Mouse (Mus musculus): ENCODE measurements around the gene Lingo1.

The Lingo1 gene

DNA sequence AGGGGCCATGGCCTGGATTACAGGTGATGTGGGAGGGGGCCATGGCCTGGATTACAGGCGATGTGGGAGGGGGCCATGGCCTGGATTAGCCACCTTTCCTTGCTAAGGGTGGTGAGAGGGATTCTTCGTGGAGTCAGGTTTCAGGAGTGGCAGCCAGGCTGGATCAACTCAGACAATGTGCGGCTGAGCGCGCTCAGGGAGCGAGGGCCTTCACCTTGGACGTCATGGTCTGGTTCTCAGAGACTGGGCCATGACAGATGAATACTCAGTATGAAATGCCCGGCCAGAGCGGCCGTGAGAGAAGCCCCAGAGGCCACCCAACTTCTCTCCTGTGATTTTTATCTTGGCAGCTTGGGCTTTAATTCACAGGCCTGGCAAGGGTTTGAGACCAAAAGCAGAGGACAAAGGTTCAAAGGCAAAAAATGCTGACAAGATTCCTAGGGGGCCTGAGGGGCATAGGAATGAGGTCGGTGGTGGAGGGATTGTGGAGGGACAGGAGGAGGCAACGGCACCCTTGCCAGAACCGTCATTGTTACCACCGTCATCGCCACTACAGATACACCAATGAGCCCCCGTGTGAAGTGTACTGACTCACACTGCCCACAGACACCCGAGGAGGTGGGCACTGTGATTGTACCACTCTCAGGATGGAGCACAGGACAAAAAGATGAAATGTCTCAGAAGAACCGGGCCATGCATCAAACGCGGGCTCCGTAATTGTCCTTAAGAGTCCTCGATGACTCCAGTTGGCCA is 117.2 kb downstream of the Lingo1 start:
- DNase-seq (ENCODE audit: low read depth, low spot score) = no peak

DNA sequence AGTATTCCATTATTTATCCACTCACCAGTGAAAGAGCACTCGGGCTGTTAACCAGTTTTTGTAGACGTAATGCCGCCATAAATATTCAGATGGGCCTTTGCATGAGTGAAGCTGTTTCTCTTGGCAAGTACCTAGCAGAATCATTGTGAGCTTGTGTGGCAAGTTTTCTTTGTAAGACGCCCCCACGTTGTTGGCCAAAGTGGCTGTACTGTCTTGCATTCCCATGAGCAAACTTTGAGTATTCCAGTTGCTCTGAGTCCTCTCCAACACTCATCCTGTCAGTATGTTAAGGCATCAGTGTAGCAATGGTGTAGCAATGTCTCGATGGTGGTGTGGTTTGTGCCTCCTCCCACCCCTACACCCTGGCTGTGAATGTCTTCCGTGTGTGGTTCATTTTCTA is 120.6 kb downstream of the Lingo1 start:
- no peak for DNase-seq (ENCODE audit: low read depth, low spot score)

DNA sequence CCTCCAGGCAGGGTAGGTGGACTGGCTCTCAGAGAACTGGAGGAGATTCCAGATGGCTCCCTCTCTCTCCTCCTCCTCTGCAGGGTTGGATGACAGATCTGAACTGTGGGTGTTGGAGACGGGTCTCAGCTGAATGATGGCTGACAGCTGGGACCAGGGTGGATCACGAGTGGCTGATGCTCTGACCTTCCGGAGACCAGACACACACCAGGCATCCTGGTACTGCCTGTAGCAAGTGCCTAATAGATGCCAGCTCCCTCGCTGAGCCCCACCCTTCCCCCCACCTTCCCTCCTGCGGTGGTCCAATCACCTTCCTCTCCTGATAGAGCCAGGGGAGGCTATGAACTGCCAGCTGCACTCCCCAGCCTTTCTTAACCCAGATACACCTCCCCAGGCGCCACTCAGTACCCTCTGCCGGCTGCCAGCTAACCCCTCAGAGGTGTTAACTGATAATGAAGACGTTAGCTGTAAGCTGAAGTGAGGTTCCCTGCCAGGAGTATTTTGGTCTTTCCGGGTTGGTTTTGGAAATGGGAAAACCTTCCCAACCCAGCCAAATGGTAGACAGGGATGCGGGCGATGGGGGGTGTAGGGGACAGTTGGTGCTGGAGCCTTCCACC is 126.6 kb downstream of the Lingo1 start:
- DNase-seq (ENCODE audit: low read depth, low spot score) = no peak

DNA sequence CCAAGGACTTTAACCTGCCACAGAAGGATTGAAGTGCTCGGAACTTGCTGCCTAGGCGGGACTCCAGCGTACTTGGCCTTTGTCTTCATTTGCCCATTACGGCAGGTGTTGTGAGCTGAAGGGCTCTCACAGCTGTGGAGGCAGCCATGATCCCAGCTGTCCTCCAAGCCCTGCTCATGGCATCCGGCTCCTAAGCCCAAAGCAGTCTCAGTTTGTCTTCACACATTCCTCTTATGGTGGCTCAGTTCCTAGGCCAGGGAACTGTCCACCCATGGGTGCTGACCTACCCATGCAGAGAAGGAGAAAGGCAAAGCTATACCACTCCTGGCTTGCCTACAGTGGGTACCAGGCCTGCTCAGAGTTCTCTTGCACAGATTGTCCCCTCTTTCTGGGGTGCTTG is 132.1 kb downstream of the Lingo1 start:
- DNase-seq (ENCODE audit: low read depth, low spot score) = peak; percentile 4

GRCm38 (mm10) chr9:56662946-56663345 is 133.3 kb downstream of the Lingo1 start:
- no peak for DNase-seq (ENCODE audit: low read depth, low spot score)

- no peak for DNase-seq (ENCODE audit: low read depth, low spot score)
These were observed 133.9 kb downstream of the Lingo1 start for GRCm38 (mm10) chr9:56662405-56662804.

DNA sequence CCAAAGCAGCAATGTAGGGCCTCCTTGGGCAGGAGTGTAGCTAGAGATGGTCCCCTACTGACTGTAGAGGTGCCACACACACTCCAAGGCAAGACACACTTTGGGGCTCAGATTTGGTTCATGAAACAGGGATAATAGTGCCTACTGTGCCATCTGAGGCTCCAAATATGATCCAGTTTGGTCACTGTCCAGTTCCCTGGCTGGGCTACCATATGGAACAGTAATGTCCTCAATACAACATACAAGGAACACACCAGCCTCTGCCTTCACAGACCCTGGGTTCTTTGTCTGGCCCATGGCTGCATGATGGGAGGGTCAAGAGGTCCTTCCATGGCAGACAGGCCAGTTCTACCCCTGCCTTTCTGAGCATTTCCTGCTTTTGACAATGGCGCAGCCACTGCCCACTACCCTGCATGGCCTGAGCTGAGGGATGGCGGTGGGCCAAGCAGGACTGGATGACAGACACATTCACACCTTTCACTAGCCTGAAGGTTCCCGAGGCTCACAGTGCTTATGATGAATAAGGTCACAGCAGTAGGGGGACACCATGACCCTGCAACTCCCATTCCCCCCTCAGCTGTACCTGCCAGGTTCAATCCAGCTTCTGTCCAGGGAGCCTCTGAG is 134.9 kb downstream of the Lingo1 start:
- DNase-seq (ENCODE audit: low read depth, low spot score) = no peak

DNA sequence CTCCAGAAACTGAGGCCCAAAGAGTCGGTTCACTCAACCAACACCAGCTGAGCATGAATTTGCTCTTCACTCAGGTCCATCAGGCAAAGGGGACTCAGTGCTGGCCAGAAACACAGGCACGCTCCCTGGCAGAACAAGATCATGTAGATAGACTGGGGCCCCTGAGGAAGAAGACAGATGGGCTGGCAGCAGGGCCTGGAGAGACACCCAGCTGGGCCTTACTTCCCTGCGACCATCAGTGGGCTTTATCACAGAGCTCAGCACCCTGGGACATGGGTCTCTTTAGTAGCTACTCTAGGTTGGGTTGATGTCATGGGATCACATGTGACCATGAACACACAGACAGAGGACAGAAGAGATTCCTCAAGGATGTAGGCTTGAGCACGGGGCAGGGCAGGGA is 137.7 kb downstream of the Lingo1 start:
- no peak for DNase-seq (ENCODE audit: low read depth, low spot score)

DNA sequence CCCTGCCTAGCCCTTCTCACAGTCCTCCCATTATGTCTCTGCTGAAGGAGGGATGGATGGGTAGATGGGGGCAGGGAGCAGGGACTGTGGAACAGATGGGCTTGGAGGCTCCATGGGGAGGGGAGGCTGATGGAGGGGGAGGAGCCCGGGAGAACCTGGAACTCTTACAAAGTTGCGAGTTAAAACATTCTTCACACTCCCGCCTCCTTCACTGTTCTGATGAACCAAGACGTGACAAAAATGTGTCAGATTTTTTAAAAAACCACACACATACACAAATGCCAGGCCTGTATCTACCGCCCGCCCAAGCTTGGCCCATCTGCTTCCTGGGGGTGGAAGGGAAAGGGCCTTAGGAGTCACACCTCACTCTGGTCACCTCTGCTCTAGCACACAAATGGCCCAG is 138.3 kb downstream of the Lingo1 start:
- DNase-seq (ENCODE audit: low read depth, low spot score) = no peak

- no peak for DNase-seq (ENCODE audit: low read depth, low spot score)
These were observed 139.3 kb downstream of the Lingo1 start for GRCm38 (mm10) chr9:56656766-56657542.

DNA sequence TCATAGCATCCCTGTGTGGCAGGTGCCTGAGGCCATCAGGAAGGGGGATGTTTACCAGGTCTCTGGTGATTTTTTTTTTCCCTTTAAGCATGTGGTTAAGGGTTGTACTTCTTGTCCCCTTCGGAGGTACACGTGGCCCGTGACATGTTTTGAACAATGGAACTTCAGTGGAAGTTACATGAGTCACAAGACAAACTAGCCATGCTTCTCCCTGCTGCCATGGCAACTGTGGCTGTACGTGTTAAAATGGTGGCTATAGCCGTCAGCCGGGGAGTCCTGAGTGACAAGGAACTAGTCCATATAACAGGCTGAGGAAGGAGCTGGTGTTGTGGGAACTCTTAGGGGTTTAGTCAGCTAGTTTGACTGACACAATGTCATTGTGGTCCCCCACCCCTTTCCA is 141.1 kb downstream of the Lingo1 start:
- DNase-seq (ENCODE audit: low read depth, low spot score) = no peak

DNA sequence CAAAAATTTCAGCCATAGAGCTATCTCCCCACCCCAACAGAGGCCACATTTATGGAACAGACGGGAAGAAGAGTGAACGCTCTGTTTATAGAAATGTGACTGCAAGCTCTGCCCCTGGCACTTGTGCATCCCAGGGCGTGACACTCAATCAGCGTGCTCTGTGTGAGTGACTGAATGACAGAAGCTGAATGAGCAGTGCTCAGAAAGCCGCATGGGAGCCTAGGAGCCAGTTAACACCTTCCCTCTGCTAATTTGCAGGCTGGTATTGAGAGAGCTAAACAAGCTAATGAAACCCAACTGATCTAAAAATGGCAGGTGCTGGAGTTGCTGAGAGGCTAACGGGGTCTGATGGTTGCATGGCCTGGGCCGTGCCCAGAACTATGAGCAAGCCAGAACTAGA is 143.7 kb downstream of the Lingo1 start:
- no peak for DNase-seq (ENCODE audit: low read depth, low spot score)

- no peak for DNase-seq (ENCODE audit: low read depth, low spot score)
These were observed 144.7 kb downstream of the Lingo1 start for GRCm38 (mm10) chr9:56651586-56651985.

GRCm38 (mm10) chr9:56646227-56647025 is 149.8 kb downstream of the Lingo1 start:
- no peak for DNase-seq (ENCODE audit: low read depth, low spot score)

DNA sequence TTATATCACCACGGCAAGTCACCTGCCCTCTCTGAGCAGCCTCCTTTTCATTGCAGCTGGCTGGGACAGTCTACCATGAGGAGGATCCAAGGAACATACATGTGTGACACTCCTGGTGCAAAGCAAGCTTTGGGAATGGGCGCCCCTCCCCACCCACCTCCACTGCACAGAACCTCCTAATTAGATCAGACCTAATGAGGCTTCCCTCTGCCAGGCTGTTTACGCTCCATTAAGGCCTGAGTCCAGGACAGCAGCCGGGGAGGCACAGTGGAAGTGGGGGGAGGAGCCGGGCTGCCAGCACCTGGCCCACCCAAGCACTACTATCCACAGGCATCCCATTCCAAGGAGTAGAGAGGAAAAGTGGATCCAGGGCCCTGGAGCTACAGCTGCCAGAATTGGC is 152.8 kb downstream of the Lingo1 start:
- DNase-seq (ENCODE audit: low read depth, low spot score) = no peak

DNA sequence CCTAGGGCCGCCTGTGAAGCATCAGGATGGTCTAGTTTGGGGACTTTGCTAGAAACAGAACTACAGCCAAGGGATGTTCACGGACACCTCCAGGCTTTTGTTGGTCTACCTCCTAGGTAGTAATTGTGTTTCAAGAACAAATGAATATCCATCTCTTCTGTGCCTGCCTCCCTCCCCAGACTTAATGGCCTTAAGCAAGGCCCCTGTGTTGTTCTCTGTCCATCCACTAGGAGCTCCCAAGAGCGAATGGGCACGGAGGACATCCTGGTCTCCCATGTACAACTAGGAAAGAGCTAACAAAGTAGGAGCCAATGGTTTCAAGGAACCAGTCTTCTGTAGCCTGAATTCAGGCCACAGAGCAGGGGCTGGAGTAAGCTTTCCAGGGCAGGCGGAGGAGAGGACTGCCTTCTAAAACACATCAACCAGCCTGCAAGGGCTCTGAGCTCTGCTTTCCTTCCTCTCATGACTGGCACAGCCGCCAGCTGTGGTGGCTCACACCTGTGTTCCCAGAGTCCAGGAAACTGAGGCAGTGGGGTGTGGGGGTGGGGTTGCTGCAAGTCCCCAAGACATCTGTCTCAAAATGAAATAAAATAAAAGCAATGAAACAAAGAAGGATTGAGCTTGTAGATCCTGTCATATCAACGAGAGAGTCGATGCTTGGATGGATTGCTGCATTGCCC is 157.9 kb downstream of the Lingo1 start:
- DNase-seq (ENCODE audit: low read depth, low spot score) = no peak

DNA sequence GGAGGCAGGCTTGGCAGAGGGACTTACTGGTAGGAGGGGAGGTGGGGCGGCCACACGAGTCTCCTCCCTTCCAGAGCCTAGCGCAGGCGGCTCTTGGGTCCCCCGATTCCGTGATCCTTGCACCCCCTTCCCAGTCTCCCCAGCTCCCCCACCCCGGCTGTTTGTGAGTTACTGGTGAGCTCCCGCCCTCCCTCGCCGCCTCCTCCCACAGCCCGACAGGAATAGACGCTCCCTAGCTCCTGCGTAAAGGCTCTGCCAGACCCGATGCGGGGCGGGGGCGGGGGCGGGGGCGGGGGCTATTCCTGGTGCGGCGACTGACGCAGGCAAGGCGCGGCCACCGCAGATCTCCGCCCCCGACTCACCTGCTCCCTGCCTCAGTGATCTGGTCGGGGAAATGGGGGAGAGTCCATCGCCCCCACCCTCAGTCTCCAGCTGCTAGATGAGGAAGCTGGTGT is 158.8 kb downstream of the Lingo1 start:
- no peak for DNase-seq (ENCODE audit: low read depth, low spot score)

DNA sequence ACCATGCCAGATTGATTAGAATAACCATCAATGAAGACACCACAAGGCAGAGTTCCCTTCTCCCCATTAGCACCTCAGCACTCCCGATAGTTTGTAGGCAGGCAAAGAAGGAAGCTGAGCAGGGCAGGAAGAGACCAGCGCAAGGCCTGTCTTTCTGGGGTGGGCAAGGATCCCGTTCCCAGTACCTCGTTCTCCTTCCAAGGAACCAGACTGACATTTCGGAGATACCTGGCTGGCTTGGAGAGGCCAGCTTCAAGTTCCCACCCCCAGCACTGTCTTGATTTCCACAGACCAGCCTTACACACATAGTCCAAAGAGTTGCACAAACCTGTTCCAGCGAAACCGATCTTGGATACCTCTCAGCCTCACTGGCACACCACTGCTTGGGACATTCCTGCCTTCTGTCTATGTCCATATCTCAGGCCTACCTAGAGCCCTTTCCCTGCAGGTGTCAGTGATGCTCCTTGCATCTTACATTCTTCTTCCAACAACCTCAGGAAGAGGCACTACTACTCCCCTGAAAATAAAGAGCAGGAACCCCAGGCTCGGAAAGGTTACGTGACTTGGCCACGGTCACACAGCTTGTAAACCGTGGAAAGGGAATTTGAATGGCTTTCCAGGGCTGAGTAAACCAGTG is 159.4 kb downstream of the Lingo1 start:
- DNase-seq (ENCODE audit: low read depth, low spot score) = no peak

DNA sequence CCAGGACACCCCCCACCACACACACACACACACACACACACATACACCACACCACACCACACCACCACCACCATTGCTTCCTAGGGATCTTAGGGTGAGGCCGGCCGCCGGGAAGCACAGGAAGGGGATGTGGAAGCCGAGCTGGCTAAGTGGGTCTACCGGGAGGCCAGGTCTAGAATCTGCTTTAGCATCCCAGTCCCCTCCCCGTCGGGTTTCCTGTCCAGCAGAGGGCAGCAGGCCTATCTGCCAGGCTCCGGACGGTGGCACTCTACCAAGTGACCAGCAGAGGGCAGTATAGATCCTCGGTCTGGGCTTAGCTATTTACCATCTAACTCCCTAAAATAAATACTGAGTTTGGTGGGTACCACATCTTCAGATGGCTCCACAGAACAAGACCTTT is 160.1 kb downstream of the Lingo1 start:
- peak; percentile 81 for DNase-seq (ENCODE audit: low read depth, low spot score)

GRCm38 (mm10) chr9:56635498-56636121 is 160.7 kb downstream of the Lingo1 start:
- DNase-seq (ENCODE audit: low read depth, low spot score) = peak; percentile 20

Measured in skeletal muscle tissue, adult 2 months (tissue).